Mouse (Mus musculus) heart, embryonic 16.5 days (tissue): ENCODE measurements around the gene Mtrf1. TPM values are rescaled to one million over a fixed set of nuclear protein-coding genes. Genes with fewer than 3 reads are reported as not detected.

Experiments
- ATAC-seq: fragments of 200-750 bp; cut with Nextera tagmentation; replicated peaks from 2 replicates; pipeline ENCODE4 v1.8.0; 2017; ENCODE audit warnings: moderate number of reproducible peaks; ENCODE audit not compliant: insufficient read depth, low FRiP score; ENCODE audit errors: extremely low read depth
- H3K27ac ChIP-seq: fragments of 300-500 bp; sonication (generic); 2 replicates; pipeline ENCODE4 v1.5.1; 2014; ENCODE audit warnings: mild to moderate bottlenecking, low read length, control low read depth, moderate library complexity
- H3K27me3 ChIP-seq: fragments of 300-500 bp; sonication (generic); 2 replicates; pipeline ENCODE4 v1.6.1; 2014; ENCODE audit warnings: low read length, mixed read lengths; ENCODE audit not compliant: control insufficient read depth, insufficient read depth
- H3K36me3 ChIP-seq: fragments of 300-500 bp; sonication (generic); 2 replicates; pipeline ENCODE4 v1.6.1; 2014; ENCODE audit not compliant: control insufficient read depth, insufficient read depth
- H3K4me1 ChIP-seq: fragments of 300-500 bp; sonication (generic); 2 replicates; pipeline ENCODE4 v1.6.1; 2014; ENCODE audit warnings: low read length, mixed read lengths; ENCODE audit not compliant: control insufficient read depth, insufficient read depth
- H3K4me2 ChIP-seq: fragments of 300-500 bp; sonication (generic); 2 replicates; pipeline ENCODE4 v1.6.1; 2014; ENCODE audit warnings: low read depth, mild to moderate bottlenecking, control low read depth, low read length
- H3K4me3 ChIP-seq: fragments of 300-500 bp; sonication (generic); 2 replicates; pipeline ENCODE4 v1.5.1; 2014; ENCODE audit warnings: mild to moderate bottlenecking, control low read depth, low read length
- H3K9ac ChIP-seq: fragments of 300-500 bp; sonication (generic); 2 replicates; pipeline ENCODE4 v1.6.1; 2014; ENCODE audit warnings: low read length, control low read depth
- H3K9me3 ChIP-seq: fragments of 300-500 bp; sonication (generic); replicated peaks from 2 replicates; pipeline ENCODE4 v1.6.1; 2016; ENCODE audit warnings: low read length; ENCODE audit not compliant: control insufficient read depth
- WGBS: fragments of 180-500 bp; shearing (Covaris S2); extraction: QIAGEN DNeasy Blood & Tissue Kit; methylation state at CpG from one replicate; pipeline ENCODE4 v1.1.7; 2014; 5-methylcytosine and 5-hydroxymethylcytosine counted together
- polyA plus RNA-seq: library from polyadenylated mRNA; unstranded; fragments of >200 nt; fragmentation: Nextera tagmentation; extraction: Ambion mirVana; gene quantifications from 2 replicates; pipeline ENCODE4 v1.2.1, GENCODE M21; 2015

Gene Mtrf1
- 10.8 and 10.9 TPM in 2 replicates for polyA plus RNA-seq

GRCm38 (mm10) chr14:79397321-79398122 is at the start of gene Mtrf1:
TSS of gene Mtrf1 (plus strand) at chr14:79397772.
- H3K4me1 ChIP-seq, result peaks cover 5% of the 10 kb centered on the region
- H3K4me3 ChIP-seq, result peak within 1 kb of the TSS; percentile 68
- H3K27ac ChIP-seq, result peak within 1 kb of the TSS; percentile 80
- no peaks in the 10 kb centered on the region for H3K27me3 ChIP-seq
- WGBS, result 18% methylated on average over 23 of the region's 23 CpGs
- H3K9me3 ChIP-seq, result no peaks in the 10 kb centered on the region
- H3K36me3 ChIP-seq, result peaks cover 10% of the 10 kb centered on the region
- peak within 1 kb of the TSS; percentile 71 for H3K9ac ChIP-seq
- H3K4me2 ChIP-seq, result peak within 1 kb of the TSS; percentile 87
- ATAC-seq, result peak; percentile 76

GRCm38 (mm10) chr14:79358055-79358454 is 39.5 kb upstream of the Mtrf1 start:
- H3K36me3 ChIP-seq, result peaks cover 37% of the 10 kb centered on the region
- no peak overlapping the region for H3K4me3 ChIP-seq
- 24% methylated on average over 2 of the region's 2 CpGs for WGBS
- H3K27ac ChIP-seq, result no peak overlapping the region
- no peaks in the 10 kb centered on the region for H3K27me3 ChIP-seq
- H3K9me3 ChIP-seq, result no peaks in the 10 kb centered on the region
- no peak for ATAC-seq
- H3K9ac ChIP-seq, result no peak overlapping the region
- H3K4me2 ChIP-seq, result no peak overlapping the region
- H3K4me1 ChIP-seq, result no peaks in the 10 kb centered on the region

GRCm38 (mm10) chr14:79377041-79377440 is 20.5 kb upstream of the Mtrf1 start:
- Histone ChIP-seq H3K9me3 (no peaks in the 10 kb centered on the region), H3K27me3 (no peaks in the 10 kb centered on the region), H3K4me2 (no peak overlapping the region), H3K4me1 (no peaks in the 10 kb centered on the region), H3K9ac (no peak overlapping the region), H3K27ac (no peak overlapping the region), H3K4me3 (no peak overlapping the region), H3K36me3 (peaks cover 16% of the 10 kb centered on the region; the same call in 1 of the 2 replicates)
- no peak for ATAC-seq

GRCm38 (mm10) chr14:79383120-79383519 is 14.5 kb upstream of the Mtrf1 start:
- WGBS, result 93% methylated on average over 7 of the region's 7 CpGs
- Histone ChIP-seq H3K36me3 (peaks cover 18% of the 10 kb centered on the region), H3K4me1 (no peaks in the 10 kb centered on the region), H3K4me3 (no peak overlapping the region), H3K27ac (no peak overlapping the region), H3K9me3 (no peaks in the 10 kb centered on the region), H3K27me3 (no peaks in the 10 kb centered on the region), H3K4me2 (no peak overlapping the region), H3K9ac (no peak overlapping the region)
- no peak for ATAC-seq

GRCm38 (mm10) chr14:79388304-79388703 is 9.3 kb upstream of the Mtrf1 start:
- Histone ChIP-seq H3K9ac (no peak overlapping the region), H3K9me3 (no peaks in the 10 kb centered on the region), H3K36me3 (peaks cover 7% of the 10 kb centered on the region; the same call in 1 of the 2 replicates), H3K27ac (no peak overlapping the region), H3K4me2 (no peak overlapping the region), H3K4me3 (no peak overlapping the region), H3K4me1 (peaks cover 9% of the 10 kb centered on the region), H3K27me3 (no peaks in the 10 kb centered on the region)
- 90% methylated on average over 3 of the region's 3 CpGs for WGBS
- no peak for ATAC-seq

- H3K9ac ChIP-seq, result peak overlapping the region; percentile 94
- H3K4me2 ChIP-seq, result peak overlapping the region; percentile 75
- H3K4me1 ChIP-seq, result peaks cover 9% of the 10 kb centered on the region
- no peaks in the 10 kb centered on the region for H3K27me3 ChIP-seq
- H3K27ac ChIP-seq, result peak overlapping the region; percentile 95
- H3K9me3 ChIP-seq, result no peaks in the 10 kb centered on the region
- under 1% methylated on average over 16 of the region's 16 CpGs for WGBS
- no peak for ATAC-seq
- peak overlapping the region; percentile 75 for H3K4me3 ChIP-seq
- peaks cover 7% of the 10 kb centered on the region; the same call in 1 of the 2 replicates for H3K36me3 ChIP-seq
Observed at GRCm38 (mm10) chr14:79389438-79390264, 7.9 kb upstream of the Mtrf1 start.

- Histone ChIP-seq H3K36me3 (peaks cover 5% of the 10 kb centered on the region; the same call in 1 of the 2 replicates), H3K27me3 (no peaks in the 10 kb centered on the region), H3K9ac (peak within 1 kb of the TSS; percentile 94), H3K27ac (peak within 1 kb of the TSS; percentile 95), H3K4me3 (peak within 1 kb of the TSS; percentile 75), H3K9me3 (no peaks in the 10 kb centered on the region), H3K4me2 (peak within 1 kb of the TSS; percentile 75), H3K4me1 (peaks cover 9% of the 10 kb centered on the region)
- under 1% methylated on average over 69 of the region's 71 CpGs for WGBS
- ATAC-seq, result peak; percentile 94
Observed at GRCm38 (mm10) chr14:79390265-79390926, 7.2 kb upstream of the Mtrf1 start, which contains the start of gene Naa16. TSS of gene Naa16 (minus strand) at chr14:79390778.

GRCm38 (mm10) chr14:79393289-79393688 is 4.3 kb upstream of the Mtrf1 start:
- WGBS, result 48% methylated on average over 1 of the region's 1 CpGs
- Histone ChIP-seq H3K27ac (no peak overlapping the region), H3K9me3 (no peaks in the 10 kb centered on the region), H3K27me3 (no peaks in the 10 kb centered on the region), H3K4me3 (no peak overlapping the region), H3K4me2 (no peak overlapping the region), H3K36me3 (no peaks in the 10 kb centered on the region), H3K9ac (no peak overlapping the region), H3K4me1 (peaks cover 10% of the 10 kb centered on the region)
- ATAC-seq, result no peak
